Mouse (Mus musculus): ENCODE results near the gene Gm10803.

The Gm10803 gene

DNA sequence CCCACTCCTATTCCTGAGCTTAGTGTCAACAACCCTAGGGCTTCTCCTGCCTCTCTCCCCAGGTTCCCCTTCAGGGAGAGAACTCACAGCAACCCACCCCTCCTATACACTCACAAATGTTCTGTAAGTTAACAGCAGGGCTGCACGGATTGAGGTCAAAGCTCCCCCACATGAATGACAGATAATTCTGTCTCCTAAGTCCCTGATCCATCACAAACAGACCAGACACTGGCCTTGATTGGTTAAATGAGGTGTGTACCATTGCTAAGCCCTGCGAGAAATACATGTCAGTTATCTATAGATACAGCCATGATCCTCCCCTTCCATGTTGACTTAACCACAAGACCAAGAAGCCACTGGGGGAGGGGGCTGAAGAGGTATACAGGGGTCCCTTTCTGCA is 31.3 kb downstream of the Gm10803 start:
- in situ Hi-C loops (cut with MboI; ENCODE audit: unreplicated experiment in 2 of 2), result no loop called here

GRCm38 (mm10) chr2:93592164-93592790 is 31.9 kb downstream of the Gm10803 start:
- in situ Hi-C loops (cut with MboI; ENCODE audit: unreplicated experiment in 2 of 2), result no loop called here

GRCm38 (mm10) chr2:93593121-93593520 is 32.8 kb downstream of the Gm10803 start:
- in situ Hi-C loops (cut with MboI; ENCODE audit: unreplicated experiment in 2 of 2), result no loop called here

DNA sequence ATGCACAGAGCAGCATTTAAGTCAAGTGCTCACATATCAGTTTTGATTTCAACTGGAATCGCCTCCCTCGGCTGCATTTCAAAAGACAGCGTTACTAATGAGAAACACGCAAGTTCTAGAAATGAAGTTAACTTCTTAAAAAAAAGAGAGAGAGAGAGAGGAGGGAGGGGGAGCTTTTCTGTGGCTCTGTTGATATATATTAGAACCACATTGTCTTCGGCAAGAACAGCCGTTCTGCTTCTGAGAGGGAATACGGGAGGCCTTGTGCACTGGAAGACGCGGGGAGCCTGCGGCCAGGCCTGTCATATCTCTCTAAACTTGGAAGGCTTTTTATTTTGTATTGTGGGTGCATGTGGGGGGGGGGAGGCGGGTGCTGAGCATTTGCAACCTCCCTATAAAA is 36.8 kb downstream of the Gm10803 start:
- in situ Hi-C loops (cut with MboI; ENCODE audit: unreplicated experiment in 2 of 2), result no loop called here

GRCm38 (mm10) chr2:93599731-93600130 is 39.4 kb downstream of the Gm10803 start:
- in situ Hi-C loops (cut with MboI; ENCODE audit: unreplicated experiment in 2 of 2), result no loop called here

DNA sequence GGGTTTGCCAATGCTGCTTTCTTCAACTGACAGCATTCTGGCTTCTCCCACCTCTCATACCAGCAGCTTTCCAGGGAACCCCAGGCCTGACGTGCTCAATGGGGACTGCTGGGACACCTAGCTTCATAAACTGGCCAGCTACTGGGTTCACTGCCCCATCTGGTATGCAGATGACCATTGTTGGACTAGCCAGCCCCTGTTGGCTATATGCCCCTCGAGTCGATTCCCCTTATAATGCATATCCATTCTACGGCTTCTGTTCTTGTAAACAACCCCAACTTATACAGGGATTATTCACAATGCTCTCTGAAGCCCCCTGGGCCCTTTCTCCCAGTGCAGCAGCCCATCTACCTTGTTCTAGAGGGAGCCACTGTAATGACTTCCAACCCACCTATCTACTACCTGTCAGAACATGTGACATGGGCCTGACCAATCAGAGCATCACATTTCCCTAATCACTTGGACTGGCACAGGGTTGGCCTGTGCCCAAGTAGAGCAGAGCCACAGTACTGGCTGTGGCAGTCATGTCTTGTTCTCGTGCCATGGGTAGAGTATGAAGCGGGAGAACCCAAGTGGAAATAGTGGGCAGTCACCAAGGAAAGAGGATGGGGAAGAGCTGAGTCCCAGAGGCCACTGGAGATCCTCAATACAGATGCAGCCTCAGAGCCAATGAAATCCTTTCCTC is 44.4 kb downstream of the Gm10803 start:
- in situ Hi-C loops (cut with MboI; ENCODE audit: unreplicated experiment in 2 of 2), result no loop called here

DNA sequence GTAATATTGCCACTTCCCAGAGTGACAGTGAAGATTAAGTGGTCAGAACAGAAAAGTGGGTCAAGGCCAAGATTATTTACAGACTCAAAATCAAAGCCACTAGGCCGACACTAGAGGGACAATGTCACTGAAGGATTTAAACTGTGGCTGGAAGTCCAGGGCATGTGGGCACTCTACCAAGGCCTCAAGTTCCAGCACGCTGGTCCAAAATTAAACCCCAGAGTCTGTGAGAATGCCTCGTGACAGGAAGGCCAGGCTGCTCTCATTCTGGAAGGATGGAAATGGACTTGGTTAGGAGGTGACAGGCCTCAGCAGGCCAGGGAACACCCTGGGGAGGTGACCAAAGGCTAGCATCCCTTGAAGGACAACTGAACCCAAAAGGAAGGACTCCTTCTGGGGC is 48.4 kb downstream of the Gm10803 start:
- in situ Hi-C loops (cut with MboI; ENCODE audit: unreplicated experiment in 2 of 2), result no loop called here

- in situ Hi-C loops (cut with MboI; ENCODE audit: unreplicated experiment in 2 of 2), result no loop called here
These were observed 52.7 kb downstream of the Gm10803 start for GRCm38 (mm10) chr2:93613020-93613419.
